ENCODE assay signal across 18 mouse cellular contexts in the genomic region with DNA sequence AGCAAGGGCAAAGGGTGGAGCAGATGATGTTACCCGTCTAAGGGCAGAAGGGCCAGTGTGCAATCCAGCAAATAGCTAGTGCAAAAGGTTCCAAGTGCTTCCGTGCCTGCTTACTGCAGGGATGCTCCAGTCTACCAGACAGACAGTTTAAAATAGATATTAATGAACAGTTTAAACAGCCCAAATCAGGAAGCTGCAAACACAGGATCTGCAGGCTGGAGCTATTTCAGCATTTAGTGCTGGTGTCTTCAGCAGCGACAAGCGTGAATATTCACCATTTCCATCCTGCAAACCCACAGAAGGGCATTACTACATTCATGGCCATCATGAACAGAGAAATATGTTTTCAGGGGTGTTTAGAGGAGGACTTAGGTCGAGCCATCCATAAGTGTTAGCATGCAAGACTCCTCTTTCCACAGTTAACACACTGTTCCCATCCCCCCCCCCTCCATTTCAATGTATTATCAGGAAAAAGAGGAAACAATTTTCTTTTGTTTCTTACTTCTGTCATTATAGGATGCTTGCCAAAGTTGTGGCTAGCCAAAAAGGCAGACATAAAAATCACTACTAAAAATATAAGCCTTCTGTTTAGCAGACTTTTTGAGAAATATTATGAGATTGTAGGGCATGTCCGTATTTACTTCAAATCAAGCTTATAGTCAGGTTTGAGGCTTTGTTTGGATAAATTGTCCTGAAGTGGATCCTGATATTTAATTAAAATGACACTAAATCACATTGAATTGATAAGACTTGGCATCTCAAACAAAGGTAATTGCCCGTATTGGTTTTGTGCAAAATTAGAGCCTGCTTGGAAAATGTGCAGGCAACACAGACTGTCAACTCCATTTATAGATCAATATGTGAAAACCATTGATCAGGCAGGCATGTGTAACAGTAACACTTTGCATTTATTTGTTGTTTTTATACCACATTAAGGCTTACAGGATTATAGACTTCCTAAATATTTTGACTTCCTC. TPM values are rescaled to one million over a fixed set of nuclear protein-coding genes. Genes with fewer than 3 reads are reported as not detected.
A peak's percentile ranks its signal among the peaks of the same experiment; 100 is the strongest.
DNase-seq lines count a peak whose midpoint lies in the region; ATAC-seq lines count a peak whose summit lies in the region.
"Had no signal": no experiment of that assay in that cellular context is flagged by ENCODE, and none has a peak within 500 bp of the region (broad histone marks: within the 10 kb centered on the region; RNA-seq: fewer than 3 reads in every experiment).

No protein-coding gene starts in this region.

- no peak for DNase-seq in forebrain, embryonic 11.5 days (ENCODE audit: low spot score)
- DNase-seq in layer of hippocampus, adult 9-11 months: peak; percentile 24
- DNase-seq in layer of hippocampus, adult 11-12 months (ENCODE audit: low spot score): no peak
- DNase-seq in retina, embryonic 14.5 days (ENCODE audit: low spot score): peak; percentile 71
- DNase-seq in midbrain, embryonic 11.5 days (ENCODE audit: low spot score, missing footprints): no peak
- DNase-seq: adrenal gland, postnatal 10 days; cerebellum, postnatal 10 days; kidney, adult 2 months; kidney, postnatal 25 days; liver; lung, adult 18-20 months; right cerebral cortex, postnatal 4 days; thymus, postnatal 14 days had no signal

- ATAC-seq in forebrain, embryonic 15.5 days (replicated peaks): no peak
- no peak for ATAC-seq in forebrain, embryonic 11.5 days (replicated peaks; ENCODE audit: low FRiP score)
- peak; percentile 53 for ATAC-seq in common myeloid progenitor, adult 5-6 weeks (replicated peaks; ENCODE audit: low read depth, poor library complexity, severe bottlenecking)
- ATAC-seq in midbrain, embryonic 11.5 days (ENCODE audit: low FRiP score): no peak
- no peak for ATAC-seq in liver, embryonic 12.5 days

- H3K27me3 ChIP-seq in forebrain, embryonic 15.5 days: peaks cover 16% of the 10 kb centered on the region; the same call in 1 of the 2 replicates
- H3K27me3 ChIP-seq in forebrain, embryonic 11.5 days (ENCODE audit: control insufficient read depth, insufficient read depth, low read length): peaks cover 45% of the 10 kb centered on the region
- H3K27me3 ChIP-seq in midbrain, embryonic 11.5 days (ENCODE audit: control insufficient read depth, insufficient read depth, low read length): no peaks in the 10 kb centered on the region
- H3K27me3 ChIP-seq in liver, embryonic 12.5 days (replicated peaks): no peaks in the 10 kb centered on the region
- H3K27me3 ChIP-seq: CH12.LX had no signal

- H3K4me1 ChIP-seq in forebrain, embryonic 15.5 days: peaks cover 41% of the 10 kb centered on the region
- H3K4me1 ChIP-seq in forebrain, embryonic 11.5 days (replicated peaks; ENCODE audit: control insufficient read depth, insufficient read depth, low read length): no peaks in the 10 kb centered on the region
- no peaks in the 10 kb centered on the region for H3K4me1 ChIP-seq in midbrain, embryonic 11.5 days (ENCODE audit: control insufficient read depth, insufficient read depth, low read length)
- H3K4me1 ChIP-seq in liver, embryonic 12.5 days: 0 out of 2 replicates have a peak, but pooled peaks cover 6% of the 10 kb centered on the region

- no peak overlapping the region for H3K4me3 ChIP-seq in forebrain, embryonic 15.5 days
- no peak overlapping the region for H3K4me3 ChIP-seq in forebrain, embryonic 11.5 days (ENCODE audit: low read depth, low read length)
- H3K4me3 ChIP-seq in midbrain, embryonic 11.5 days (ENCODE audit: low read depth, low read length): no peak overlapping the region
- no peak overlapping the region for H3K4me3 ChIP-seq in liver, embryonic 12.5 days
- H3K4me3 ChIP-seq: neural tube, embryonic 12.5 days had no signal

- H3K4me2 ChIP-seq in forebrain, embryonic 15.5 days (replicated peaks): no peak overlapping the region
- no peak overlapping the region for H3K4me2 ChIP-seq in forebrain, embryonic 11.5 days (ENCODE audit: low read depth, low read length, severe bottlenecking)
- no peak overlapping the region for H3K4me2 ChIP-seq in midbrain, embryonic 11.5 days
- no peak overlapping the region for H3K4me2 ChIP-seq in liver, embryonic 12.5 days
- H3K4me2 ChIP-seq: neural tube, embryonic 12.5 days had no signal

- WGBS in forebrain, embryonic 15.5 days: 59% methylated on average over 7 of the region's 7 CpGs
- 80% methylated on average over 7 of the region's 7 CpGs for WGBS in forebrain, embryonic 11.5 days
- 81% methylated on average over 7 of the region's 7 CpGs for WGBS in midbrain, embryonic 11.5 days
- 66% methylated on average over 7 of the region's 7 CpGs for WGBS in liver, embryonic 12.5 days (ENCODE audit: insufficient replicate concordance)

- no peaks in the 10 kb centered on the region for H3K9me3 ChIP-seq in forebrain, embryonic 15.5 days
- H3K9me3 ChIP-seq in forebrain, embryonic 11.5 days (ENCODE audit: control insufficient read depth, low read length): no peaks in the 10 kb centered on the region
- H3K9me3 ChIP-seq in midbrain, embryonic 11.5 days (ENCODE audit: control insufficient read depth, low read length): no peaks in the 10 kb centered on the region
- no peaks in the 10 kb centered on the region for H3K9me3 ChIP-seq in liver, embryonic 12.5 days (replicated peaks)
- H3K9me3 ChIP-seq: neural tube, embryonic 12.5 days had no signal

- no peak overlapping the region for H3K9ac ChIP-seq in forebrain, embryonic 15.5 days (replicated peaks)
- no peak overlapping the region for H3K9ac ChIP-seq in forebrain, embryonic 11.5 days (ENCODE audit: low read length)
- no peak overlapping the region for H3K9ac ChIP-seq in midbrain, embryonic 11.5 days (ENCODE audit: low read length)
- no peak overlapping the region for H3K9ac ChIP-seq in liver, embryonic 12.5 days
- H3K9ac ChIP-seq: neural tube, embryonic 12.5 days had no signal

- no peaks in the 10 kb centered on the region for H3K36me3 ChIP-seq in forebrain, embryonic 15.5 days
- H3K36me3 ChIP-seq in forebrain, embryonic 11.5 days (ENCODE audit: control insufficient read depth, insufficient read depth, low read length): no peaks in the 10 kb centered on the region
- no peaks in the 10 kb centered on the region for H3K36me3 ChIP-seq in midbrain, embryonic 11.5 days (ENCODE audit: control insufficient read depth, insufficient read depth, low read length)
- no peaks in the 10 kb centered on the region for H3K36me3 ChIP-seq in liver, embryonic 12.5 days
- H3K36me3 ChIP-seq: neural tube, embryonic 12.5 days had no signal

- peak overlapping the region; percentile 46; the same call in 1 of the 2 replicates for H3K27ac ChIP-seq in forebrain, embryonic 15.5 days (replicated peaks)
- no peak overlapping the region for H3K27ac ChIP-seq in forebrain, embryonic 11.5 days (ENCODE audit: low read depth, low read length)
- H3K27ac ChIP-seq in midbrain, embryonic 11.5 days (ENCODE audit: low read depth, low read length): no peak overlapping the region
- no peak overlapping the region for H3K27ac ChIP-seq in liver, embryonic 12.5 days
- H3K27ac ChIP-seq: neural tube, embryonic 12.5 days had no signal

RNA-seq across cellular contexts. Expression of gene Arhgap15, which starts 35.4 kb away (rescaled TPM):
- polyA plus RNA-seq in forebrain, embryonic 15.5 days (2015; fragmentation: Nextera tagmentation; extraction: Ambion mirVana): 0.61 and 0.87 TPM in 2 replicates
- 0.20 TPM in 1 of 2 replicates, not detected in the other for polyA plus RNA-seq in forebrain, embryonic 11.5 days (2014; fragmentation: Nextera tagmentation; extraction: Ambion mirVana)
- total RNA-seq in common myeloid progenitor, adult 5-6 weeks (2017): 106 and 134 TPM in 2 replicates
- polyA plus RNA-seq in midbrain, embryonic 11.5 days (2014; fragmentation: Nextera tagmentation; extraction: Ambion mirVana): 0.52 TPM in 2 replicates
- 5.7 and 5.8 TPM in 2 replicates for polyA plus RNA-seq in liver, embryonic 12.5 days (2016; fragmentation: Nextera tagmentation; extraction: Ambion mirVana)

Comparison
In these comparisons a context has a peak if more than half of its experiments do, and no peak if none do; other contexts are left out.
1. DNase-seq: peak in layer of hippocampus, adult 9-11 months (single experiment) and retina, embryonic 14.5 days (single experiment); none in forebrain, embryonic 11.5 days (single experiment), layer of hippocampus, adult 11-12 months (single experiment) and midbrain, embryonic 11.5 days (single experiment).